Mouse (Mus musculus): Measurements from ENCODE around the gene Chchd6.

Chchd6 gene

DNA sequence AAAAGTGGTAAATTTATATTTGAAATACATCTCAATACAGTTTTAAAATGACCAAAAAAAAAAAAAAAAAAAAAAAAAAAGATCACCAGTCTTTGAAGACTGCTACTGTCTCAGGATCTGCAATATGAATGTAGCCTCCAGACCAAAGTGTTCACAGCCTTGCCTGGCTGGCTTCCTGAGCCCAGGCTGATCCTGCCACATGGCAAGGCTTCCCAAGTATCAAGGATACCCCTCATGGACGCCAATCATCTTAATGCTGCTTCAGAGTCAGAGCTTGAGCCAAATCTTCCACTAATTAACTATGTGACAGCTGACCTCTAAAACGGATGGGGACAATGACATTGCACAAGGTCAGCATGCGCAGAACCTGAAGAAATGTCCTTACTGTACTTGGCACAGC lies 3.9 kb downstream of the Chchd6 start:
- DNase-seq (ENCODE audit: extremely low spot score, low read depth, low spot score) = no peak

GRCm38 (mm10) chr6:89585696-89586095 lies 9.8 kb downstream of the Chchd6 start:
- DNase-seq (ENCODE audit: extremely low spot score, low read depth, low spot score) = no peak

DNA sequence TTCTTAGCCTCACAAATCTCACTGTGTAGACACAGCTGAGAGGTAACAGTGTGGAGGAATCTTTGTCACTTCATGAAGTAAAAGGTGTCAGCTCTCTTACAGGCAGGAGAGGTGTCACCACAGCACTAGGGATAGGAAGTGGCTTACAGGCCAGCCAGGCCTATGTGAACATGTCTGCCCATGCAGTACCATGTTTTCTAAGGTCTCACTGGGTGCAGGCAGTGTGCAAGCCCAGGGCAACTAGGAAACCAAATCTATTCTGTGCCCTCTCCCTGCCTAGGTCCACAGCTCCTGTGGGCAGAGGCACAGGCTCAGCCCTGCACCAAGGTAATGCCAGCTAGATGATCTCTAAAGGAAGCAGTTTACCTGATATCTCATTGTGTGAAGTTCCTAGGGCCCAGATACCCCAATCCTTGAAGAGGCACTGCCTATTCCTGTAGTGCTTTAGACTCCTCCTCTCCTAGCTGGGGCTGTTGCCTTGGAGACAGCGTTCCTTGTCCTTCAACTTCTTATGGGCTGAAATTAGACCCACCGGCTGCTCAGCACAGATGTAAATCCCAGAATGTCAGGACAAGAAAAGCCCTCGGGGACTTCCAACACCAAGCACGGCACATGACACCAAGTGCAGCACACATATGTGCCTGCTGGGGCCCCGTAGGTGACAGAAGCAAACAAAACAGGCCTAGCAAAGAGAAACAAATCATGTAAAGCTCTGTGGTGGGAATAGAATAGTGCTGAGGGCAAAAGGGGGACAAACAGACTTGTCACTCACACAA lies 10.6 kb downstream of the Chchd6 start:
- peak; percentile 24 for DNase-seq (ENCODE audit: extremely low spot score, low read depth, low spot score)

DNA sequence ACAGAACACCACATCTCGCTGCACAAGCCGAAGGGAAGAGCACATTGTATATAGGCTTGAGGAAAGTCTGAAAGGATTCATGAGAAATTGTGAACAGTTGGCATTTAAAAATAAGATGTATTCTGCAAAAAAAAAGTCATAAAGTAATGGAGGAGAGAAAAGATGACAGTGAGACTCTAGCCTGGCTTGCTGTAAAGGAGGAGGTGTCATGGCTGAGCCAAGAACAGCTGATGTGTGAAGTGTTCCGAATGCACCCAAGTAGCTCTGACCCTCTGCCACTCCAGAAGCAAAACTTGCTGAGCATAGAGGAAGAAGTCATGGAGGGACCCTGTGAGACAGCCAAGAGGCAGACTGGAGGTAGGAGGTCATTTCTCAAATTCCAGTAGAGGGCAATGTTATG lies 12.3 kb downstream of the Chchd6 start:
- no peak for DNase-seq (ENCODE audit: extremely low spot score, low read depth, low spot score)

DNA sequence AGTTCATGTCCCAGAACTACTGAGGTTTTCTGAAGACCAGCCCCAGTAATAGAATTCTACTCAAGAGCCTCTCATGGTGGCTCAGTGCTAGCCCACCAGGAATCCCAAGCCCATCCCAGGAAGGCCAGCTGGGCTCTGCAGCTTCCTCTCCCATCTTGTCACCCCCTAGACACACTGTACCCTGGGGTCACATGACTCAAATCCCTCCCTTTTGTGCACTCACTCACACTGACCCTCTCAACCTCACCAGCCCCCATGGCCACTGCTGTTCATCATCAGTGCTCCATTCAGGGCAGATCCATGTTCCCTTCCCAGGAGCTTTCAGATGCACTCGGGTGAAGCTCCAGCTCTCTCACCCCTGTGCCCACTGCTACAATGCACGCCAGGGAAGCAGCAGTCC lies 20.8 kb downstream of the Chchd6 start:
- DNase-seq (ENCODE audit: extremely low spot score, low read depth, low spot score) = no peak

- DNase-seq (ENCODE audit: extremely low spot score, low read depth, low spot score) = no peak
These were observed 21.7 kb downstream of the Chchd6 start for GRCm38 (mm10) chr6:89573768-89574167.

- DNase-seq (ENCODE audit: extremely low spot score, low read depth, low spot score) = no peak
These were observed 22.4 kb downstream of the Chchd6 start for GRCm38 (mm10) chr6:89572921-89573636.

DNA sequence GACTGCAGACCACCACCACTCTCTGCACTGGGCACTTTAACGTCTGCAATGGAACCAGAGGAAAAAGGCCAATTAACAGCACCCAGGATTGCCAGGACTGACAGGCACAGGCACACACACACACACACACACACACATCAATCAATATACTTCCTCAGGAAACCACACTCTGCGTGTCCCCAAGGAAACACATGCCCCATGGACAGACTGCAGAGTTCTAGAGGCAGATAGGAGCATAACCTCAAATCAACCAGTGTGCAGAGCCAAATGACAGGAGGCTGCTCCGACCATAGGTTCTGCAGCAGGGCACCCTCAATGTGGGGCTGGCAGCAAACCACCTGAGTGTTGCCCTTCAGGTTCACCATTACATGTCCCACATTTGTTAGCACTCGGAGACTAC lies 26.1 kb downstream of the Chchd6 start:
- DNase-seq (ENCODE audit: extremely low spot score, low read depth, low spot score) = no peak

DNA sequence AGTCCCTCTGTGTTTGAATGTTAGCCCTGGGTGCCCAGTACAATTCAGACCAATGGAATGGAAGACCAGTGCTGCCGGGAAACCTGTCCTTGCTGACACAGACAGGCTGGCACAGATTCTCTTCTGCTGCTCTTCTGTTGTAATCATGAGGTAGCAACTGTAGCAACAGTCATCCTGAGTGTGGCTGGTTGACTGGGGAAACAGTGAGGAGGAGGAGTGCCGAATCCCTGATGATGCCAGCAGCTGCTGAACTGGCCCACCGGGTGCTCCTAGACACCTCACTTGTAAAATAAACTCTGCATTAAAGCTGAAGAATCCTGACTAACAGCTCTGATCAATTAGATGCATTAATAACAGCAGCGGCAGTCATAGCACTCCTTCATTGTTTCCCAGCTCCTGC lies 28.7 kb downstream of the Chchd6 start:
- DNase-seq (ENCODE audit: extremely low spot score, low read depth, low spot score) = no peak

DNA sequence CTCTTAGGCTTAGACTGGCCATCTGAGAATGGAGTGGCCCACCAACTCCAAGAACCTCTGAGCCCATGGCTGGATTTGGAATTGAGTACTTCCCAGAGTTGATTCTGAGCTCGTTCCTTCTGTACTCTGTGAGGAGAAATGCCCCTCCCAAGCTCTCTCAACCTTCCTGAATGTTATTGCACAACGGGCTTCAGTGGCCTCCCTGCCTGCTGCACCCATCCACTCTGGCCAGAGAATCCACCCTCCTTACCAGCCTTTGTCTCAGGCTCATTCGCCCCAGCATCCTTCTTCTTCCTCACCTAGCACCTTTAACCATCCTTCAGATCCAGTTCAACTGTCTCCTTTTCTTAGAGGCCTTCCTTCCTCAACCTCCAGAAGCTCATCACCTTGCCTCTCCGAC lies 32.1 kb downstream of the Chchd6 start:
- no peak for DNase-seq (ENCODE audit: extremely low spot score, low read depth, low spot score)

DNA sequence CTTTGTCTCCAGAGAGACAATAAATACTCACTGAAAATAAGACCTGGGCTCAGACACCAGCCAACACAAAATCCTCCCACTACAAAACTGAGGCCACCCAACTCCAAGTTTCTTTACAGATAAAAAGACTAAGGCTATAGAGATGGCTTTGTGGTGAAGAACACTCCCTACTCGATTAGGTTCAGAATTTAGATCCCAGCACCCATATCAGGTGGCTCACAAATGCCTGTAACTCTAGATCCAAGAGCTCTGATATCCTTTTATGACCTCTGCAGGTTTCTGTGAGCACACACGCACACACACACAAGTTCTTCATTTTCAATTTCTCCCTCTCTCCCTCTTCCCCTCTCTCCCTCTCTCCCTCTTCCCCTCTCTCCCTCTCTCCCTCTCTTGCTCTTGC lies 34.6 kb downstream of the Chchd6 start:
- no peak for DNase-seq (ENCODE audit: extremely low spot score, low read depth, low spot score)

GRCm38 (mm10) chr6:89557654-89558053 lies 37.8 kb downstream of the Chchd6 start:
- DNase-seq (ENCODE audit: extremely low spot score, low read depth, low spot score) = no peak

DNA sequence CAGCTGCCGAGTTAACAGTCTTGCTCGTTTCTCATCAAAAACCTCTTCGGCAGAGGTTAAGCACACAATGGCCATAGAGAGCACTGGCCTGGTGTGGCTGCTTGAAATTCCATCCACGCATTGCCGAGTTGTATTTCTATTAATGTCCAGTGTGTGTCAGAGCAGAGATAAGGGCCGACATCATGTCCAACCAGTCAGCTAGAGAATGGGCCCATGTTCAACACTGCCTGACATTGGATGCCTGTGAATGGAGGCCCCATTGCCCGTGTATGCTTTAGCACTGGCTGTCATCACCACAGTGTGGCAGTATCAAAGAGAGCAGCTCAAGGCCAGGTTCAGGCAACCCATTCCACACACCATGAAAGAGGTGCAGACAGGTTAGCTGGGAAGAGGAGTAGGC lies 38.9 kb downstream of the Chchd6 start:
- no peak for DNase-seq (ENCODE audit: extremely low spot score, low read depth, low spot score)

- DNase-seq (ENCODE audit: extremely low spot score, low read depth, low spot score) = no peak
These were observed 39.5 kb downstream of the Chchd6 start for GRCm38 (mm10) chr6:89555971-89556370.

DNA sequence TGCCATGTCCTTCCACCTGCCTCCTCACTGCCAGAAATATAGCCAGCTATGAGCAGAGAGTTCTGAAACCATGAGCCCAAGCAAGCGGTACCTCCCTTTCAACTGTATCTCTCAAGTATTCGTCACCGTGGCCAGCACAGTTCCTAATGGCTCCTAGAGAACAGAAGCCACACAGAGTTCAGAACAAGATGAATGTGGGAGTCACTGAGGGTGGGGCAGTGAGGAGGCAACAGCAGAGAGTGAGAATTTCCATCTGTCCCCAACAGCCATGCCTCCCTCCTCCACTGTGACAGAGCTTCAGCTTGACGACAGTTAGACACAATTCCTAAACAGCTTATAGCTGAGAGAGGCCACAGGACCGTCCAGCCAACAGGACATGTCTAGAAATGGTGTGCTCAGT lies 41.4 kb downstream of the Chchd6 start:
- DNase-seq (ENCODE audit: extremely low spot score, low read depth, low spot score) = no peak

DNA sequence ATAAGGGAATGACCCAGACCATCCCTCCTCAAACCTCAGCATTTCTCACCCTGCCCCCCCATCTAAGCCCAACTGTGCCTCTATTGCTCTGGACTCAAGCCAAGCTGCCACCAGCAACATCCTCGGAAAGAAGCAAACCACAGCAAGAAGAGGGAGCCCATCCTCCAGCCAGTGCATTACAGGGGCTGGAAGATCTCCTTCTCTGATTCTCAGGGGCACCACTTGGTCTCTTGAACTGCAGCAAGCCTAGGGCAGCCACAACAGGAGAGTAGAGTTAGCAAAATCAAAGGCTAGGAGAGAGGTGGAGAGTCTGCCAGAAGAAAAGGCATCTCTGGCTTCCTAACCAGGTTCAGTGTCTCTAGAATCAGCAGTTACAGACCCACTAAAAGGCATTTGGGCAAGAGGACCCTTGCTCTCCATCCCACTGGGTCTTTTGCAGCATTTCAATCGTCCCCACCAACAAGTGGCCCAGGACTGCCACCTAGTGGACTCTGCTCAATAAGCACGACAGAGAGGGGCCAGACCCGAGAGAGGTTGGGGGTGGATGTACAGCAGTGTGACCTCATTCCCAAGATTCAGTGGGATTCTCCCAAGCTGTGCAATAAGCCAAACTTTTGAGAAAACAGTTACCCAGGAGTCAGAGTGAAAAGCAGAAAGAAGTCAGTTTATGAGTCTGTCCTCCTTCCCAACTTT lies 42.3 kb downstream of the Chchd6 start:
- peak; percentile 42 for DNase-seq (ENCODE audit: extremely low spot score, low read depth, low spot score)

GRCm38 (mm10) chr6:89552321-89553011 lies 43.0 kb downstream of the Chchd6 start:
- no peak for DNase-seq (ENCODE audit: extremely low spot score, low read depth, low spot score)

DNA sequence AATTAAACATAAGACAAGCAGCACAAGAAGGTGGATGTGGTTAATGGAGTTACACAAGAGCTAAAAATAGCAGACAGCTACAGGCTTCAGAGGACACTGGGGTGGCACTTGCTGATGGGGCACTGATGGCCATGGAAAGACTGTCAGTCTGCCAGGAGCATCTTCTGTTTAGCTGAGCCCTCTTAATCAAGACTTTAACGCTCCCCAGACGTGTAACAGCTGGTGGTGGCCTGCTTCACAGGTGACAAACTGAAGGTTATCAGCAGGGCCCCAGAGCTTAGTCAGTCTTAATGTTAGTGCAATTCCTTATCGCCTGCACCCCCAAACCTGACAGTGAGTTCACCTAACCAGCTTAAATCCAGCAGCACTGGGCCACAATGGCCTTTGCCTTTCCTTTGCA lies 46.3 kb downstream of the Chchd6 start:
- DNase-seq (ENCODE audit: extremely low spot score, low read depth, low spot score) = no peak

GRCm38 (mm10) chr6:89547951-89548350 lies 47.5 kb downstream of the Chchd6 start:
- no peak for DNase-seq (ENCODE audit: extremely low spot score, low read depth, low spot score)

- DNase-seq (ENCODE audit: extremely low spot score, low read depth, low spot score) = no peak
These were observed 57.2 kb downstream of the Chchd6 start for GRCm38 (mm10) chr6:89538102-89538751.

All from hindlimb bud, embryonic 11.5 days (tissue).